Mouse (Mus musculus): ENCODE results near the gene Spaca6.
"Not testable (repeated sequence)": the region's sequence is repeated elsewhere in the genome, so short reads cannot be mapped to it uniquely, and the experiment has no call there.

The Spaca6 gene

GRCm38 (mm10) chr17:17843534-17844261 lies 16.7 kb downstream of the Spaca6 start:
- in situ Hi-C loops (cut with MboI, MseI), result no loop called here

GRCm38 (mm10) chr17:17844606-17845005 lies 17.6 kb downstream of the Spaca6 start:
- in situ Hi-C loops (cut with MboI, MseI), result not testable (repeated sequence)

GRCm38 (mm10) chr17:17845187-17846027 lies 18.4 kb downstream of the Spaca6 start:
- in situ Hi-C loops (cut with MboI, MseI), result no loop called here

GRCm38 (mm10) chr17:17848988-17849387 lies 22.0 kb downstream of the Spaca6 start:
- in situ Hi-C loops (cut with MboI, MseI), result no loop called here

- in situ Hi-C loops (cut with MboI, MseI), result no loop called here
These were observed 23.2 kb downstream of the Spaca6 start for GRCm38 (mm10) chr17:17849906-17850712.

GRCm38 (mm10) chr17:17855064-17855838 lies 28.3 kb downstream of the Spaca6 start, which contains the start of gene Has1:
Gene Has1, minus strand, starts transcription at chr17:17855205.
- in situ Hi-C loops (cut with MboI, MseI), result no loop called here

GRCm38 (mm10) chr17:17856612-17857011 lies 29.7 kb downstream of the Spaca6 start:
- in situ Hi-C loops (cut with MboI, MseI), result no loop called here

- in situ Hi-C loops (cut with MboI, MseI), result no loop called here
These were observed 30.5 kb downstream of the Spaca6 start for GRCm38 (mm10) chr17:17857446-17857845.

GRCm38 (mm10) chr17:17860110-17860509 lies 33.2 kb downstream of the Spaca6 start:
- in situ Hi-C loops (cut with MboI, MseI), result no loop called here

GRCm38 (mm10) chr17:17862360-17862759 lies 35.4 kb downstream of the Spaca6 start:
- in situ Hi-C loops (cut with MboI, MseI), result no loop called here

- in situ Hi-C loops (cut with MboI, MseI), result no loop called here
These were observed 38.2 kb downstream of the Spaca6 start for GRCm38 (mm10) chr17:17865168-17865567.

- in situ Hi-C loops (cut with MboI, MseI), result no loop called here
These were observed 40.0 kb downstream of the Spaca6 start for GRCm38 (mm10) chr17:17866801-17867469.

GRCm38 (mm10) chr17:17870892-17871550 lies 44.1 kb downstream of the Spaca6 start:
- in situ Hi-C loops (cut with MboI, MseI), result no loop called here

GRCm38 (mm10) chr17:17871697-17872096 lies 44.7 kb downstream of the Spaca6 start:
- in situ Hi-C loops (cut with MboI, MseI), result no loop called here

- in situ Hi-C loops (cut with MboI, MseI), result no loop called here
These were observed 52.4 kb downstream of the Spaca6 start for GRCm38 (mm10) chr17:17879347-17879746.

GRCm38 (mm10) chr17:17882672-17883071 lies 55.7 kb downstream of the Spaca6 start:
- in situ Hi-C loops (cut with MboI, MseI), result no loop called here

GRCm38 (mm10) chr17:17883840-17884239 lies 56.9 kb downstream of the Spaca6 start, which contains the start of gene Fpr1:
Gene Fpr1, minus strand, starts transcription at chr17:17883940.
- in situ Hi-C loops (cut with MboI, MseI), result no loop called here

GRCm38 (mm10) chr17:17887774-17888248 lies 60.9 kb downstream of the Spaca6 start, which contains the start of the genes Fpr2 and Fpr3:
Gene Fpr2, plus strand, starts transcription at chr17:17887824.
Gene Fpr3, plus strand, starts transcription at chr17:17887852.
- in situ Hi-C loops (cut with MboI, MseI), result no loop called here

GRCm38 (mm10) chr17:17889732-17890425 lies 62.9 kb downstream of the Spaca6 start:
- in situ Hi-C loops (cut with MboI, MseI), result no loop called here

Data from T-helper 1 cell (primary cell).